Mouse (Mus musculus): Measurements from ENCODE around the gene En2. TPM values are rescaled to one million over a fixed set of nuclear protein-coding genes. Genes with fewer than 3 reads are reported as not detected.

The En2 gene
- polyA plus RNA-seq, 1 experiment from 2014 or later: 0.58 TPM

GRCm38 (mm10) chr5:28136438-28136837 lies 29.1 kb upstream of the En2 start:
- Histone ChIP-seq H3K27me3 (peaks cover 25% of the 10 kb centered on the region), H3K4me3 (no peak overlapping the region), H3K4me2 (no peak overlapping the region), H3K4me1 (replicated peaks) (no peaks in the 10 kb centered on the region), H3K9me3 (no peaks in the 10 kb centered on the region), H3K27ac (no peak overlapping the region), H3K36me3 (no peaks in the 10 kb centered on the region), H3K9ac (no peak overlapping the region)
- 44% methylated on average over 2 of the region's 2 CpGs for WGBS
- peak; percentile 80 for ATAC-seq (ENCODE audit: low FRiP score)

GRCm38 (mm10) chr5:28144555-28144954 lies 20.9 kb upstream of the En2 start:
- H3K4me2 ChIP-seq: no peak overlapping the region
- H3K27me3 ChIP-seq: peaks cover 37% of the 10 kb centered on the region
- no peak overlapping the region for H3K27ac ChIP-seq
- no peaks in the 10 kb centered on the region for H3K36me3 ChIP-seq
- no peak overlapping the region for H3K4me3 ChIP-seq
- ATAC-seq (ENCODE audit: low FRiP score): no peak
- no peak overlapping the region for H3K9ac ChIP-seq
- no peaks in the 10 kb centered on the region for H3K9me3 ChIP-seq
- H3K4me1 ChIP-seq (replicated peaks): no peaks in the 10 kb centered on the region

- Histone ChIP-seq H3K36me3 (no peaks in the 10 kb centered on the region), H3K4me3 (no peak overlapping the region), H3K4me2 (no peak overlapping the region), H3K27ac (no peak overlapping the region), H3K27me3 (peaks cover 44% of the 10 kb centered on the region), H3K4me1 (replicated peaks) (no peaks in the 10 kb centered on the region), H3K9ac (no peak overlapping the region), H3K9me3 (no peaks in the 10 kb centered on the region)
- WGBS: 92% methylated on average over 8 of the region's 8 CpGs
- ATAC-seq (ENCODE audit: low FRiP score): no peak
Observed at GRCm38 (mm10) chr5:28146018-28146417, 19.5 kb upstream of the En2 start.

GRCm38 (mm10) chr5:28148473-28148872 lies 17.0 kb upstream of the En2 start:
- H3K9me3 ChIP-seq: no peaks in the 10 kb centered on the region
- peaks cover 57% of the 10 kb centered on the region for H3K27me3 ChIP-seq
- no peak overlapping the region for H3K4me3 ChIP-seq
- H3K9ac ChIP-seq: no peak overlapping the region
- H3K27ac ChIP-seq: no peak overlapping the region
- H3K36me3 ChIP-seq: no peaks in the 10 kb centered on the region
- 30% methylated on average over 3 of the region's 3 CpGs for WGBS
- H3K4me1 ChIP-seq (replicated peaks): no peaks in the 10 kb centered on the region
- ATAC-seq (ENCODE audit: low FRiP score): no peak
- H3K4me2 ChIP-seq: no peak overlapping the region

GRCm38 (mm10) chr5:28149436-28149835 lies 16.1 kb upstream of the En2 start:
- no peak overlapping the region for H3K4me2 ChIP-seq
- H3K27me3 ChIP-seq: peaks cover 67% of the 10 kb centered on the region
- no peaks in the 10 kb centered on the region for H3K9me3 ChIP-seq
- WGBS: 60% methylated on average over 3 of the region's 3 CpGs
- H3K9ac ChIP-seq: no peak overlapping the region
- no peak overlapping the region for H3K4me3 ChIP-seq
- no peaks in the 10 kb centered on the region for H3K36me3 ChIP-seq
- H3K4me1 ChIP-seq (replicated peaks): no peaks in the 10 kb centered on the region
- no peak for ATAC-seq (ENCODE audit: low FRiP score)
- no peak overlapping the region for H3K27ac ChIP-seq

- H3K9ac ChIP-seq: no peak overlapping the region
- H3K4me1 ChIP-seq (replicated peaks): peaks cover 25% of the 10 kb centered on the region
- H3K36me3 ChIP-seq: no peaks in the 10 kb centered on the region
- H3K4me3 ChIP-seq: no peak overlapping the region
- peaks cover 97% of the 10 kb centered on the region for H3K27me3 ChIP-seq
- no peak overlapping the region for H3K4me2 ChIP-seq
- no peaks in the 10 kb centered on the region for H3K9me3 ChIP-seq
- no peak overlapping the region for H3K27ac ChIP-seq
- no peak for ATAC-seq (ENCODE audit: low FRiP score)
- 6% methylated on average over 9 of the region's 9 CpGs for WGBS
Observed at GRCm38 (mm10) chr5:28157044-28157730, 8.3 kb upstream of the En2 start.

GRCm38 (mm10) chr5:28157781-28158180 lies 7.7 kb upstream of the En2 start:
- Histone ChIP-seq H3K9me3 (no peaks in the 10 kb centered on the region), H3K4me1 (replicated peaks) (peaks cover 27% of the 10 kb centered on the region), H3K4me2 (peak overlapping the region; percentile 32), H3K9ac (no peak overlapping the region), H3K36me3 (no peaks in the 10 kb centered on the region), H3K27ac (0 out of 2 replicates have a peak overlapping the region, but pooled peaks have one; percentile 23), H3K27me3 (peaks cover 97% of the 10 kb centered on the region), H3K4me3 (peak overlapping the region; percentile 22)
- WGBS: under 1% methylated on average over 17 of the region's 17 CpGs
- ATAC-seq (ENCODE audit: low FRiP score): no peak

GRCm38 (mm10) chr5:28158308-28159071 lies 7.0 kb upstream of the En2 start:
- peaks cover 97% of the 10 kb centered on the region for H3K27me3 ChIP-seq
- H3K9me3 ChIP-seq: no peaks in the 10 kb centered on the region
- H3K4me1 ChIP-seq (replicated peaks): peaks cover 27% of the 10 kb centered on the region
- H3K36me3 ChIP-seq: no peaks in the 10 kb centered on the region
- H3K4me3 ChIP-seq: peak overlapping the region; percentile 22
- H3K4me2 ChIP-seq: peak overlapping the region; percentile 32
- H3K9ac ChIP-seq: no peak overlapping the region
- peak; percentile 60 for ATAC-seq (ENCODE audit: low FRiP score)
- WGBS: under 1% methylated on average over 31 of the region's 31 CpGs
- H3K27ac ChIP-seq: 0 out of 2 replicates have a peak overlapping the region, but pooled peaks have one; percentile 23

- Histone ChIP-seq H3K27me3 (peaks cover 97% of the 10 kb centered on the region), H3K36me3 (no peaks in the 10 kb centered on the region), H3K4me1 (replicated peaks) (peaks cover 27% of the 10 kb centered on the region), H3K9me3 (no peaks in the 10 kb centered on the region), H3K4me3 (no peak overlapping the region; the same call in 1 of the 2 replicates), H3K9ac (no peak overlapping the region), H3K27ac (no peak overlapping the region; the same call in 1 of the 2 replicates), H3K4me2 (peak overlapping the region; percentile 32)
- under 1% methylated on average over 15 of the region's 15 CpGs for WGBS
- ATAC-seq (ENCODE audit: low FRiP score): no peak
Observed at GRCm38 (mm10) chr5:28159072-28159458, 6.4 kb upstream of the En2 start.

GRCm38 (mm10) chr5:28159891-28160470 lies 5.5 kb upstream of the En2 start:
- 7% methylated on average over 8 of the region's 8 CpGs for WGBS
- no peak for ATAC-seq (ENCODE audit: low FRiP score)
- Histone ChIP-seq H3K4me3 (no peak overlapping the region), H3K4me2 (no peak overlapping the region), H3K9me3 (no peaks in the 10 kb centered on the region), H3K27ac (no peak overlapping the region), H3K36me3 (no peaks in the 10 kb centered on the region), H3K27me3 (peaks cover 99% of the 10 kb centered on the region), H3K9ac (no peak overlapping the region), H3K4me1 (replicated peaks) (peaks cover 28% of the 10 kb centered on the region)

- peaks cover 43% of the 10 kb centered on the region for H3K4me1 ChIP-seq (replicated peaks)
- 0 out of 2 replicates have a peak overlapping the region, but pooled peaks have one; percentile 24 for H3K9ac ChIP-seq
- peaks cover 99% of the 10 kb centered on the region for H3K27me3 ChIP-seq
- ATAC-seq (ENCODE audit: low FRiP score): no peak
- H3K4me3 ChIP-seq: peak overlapping the region; percentile 15
- H3K36me3 ChIP-seq: no peaks in the 10 kb centered on the region
- H3K9me3 ChIP-seq: no peaks in the 10 kb centered on the region
- 4% methylated on average over 20 of the region's 20 CpGs for WGBS
- no peak overlapping the region for H3K27ac ChIP-seq
- peak overlapping the region; percentile 34 for H3K4me2 ChIP-seq
Observed at GRCm38 (mm10) chr5:28161383-28161937, 4.0 kb upstream of the En2 start.

GRCm38 (mm10) chr5:28161938-28162402 lies 3.5 kb upstream of the En2 start:
- Histone ChIP-seq H3K36me3 (no peaks in the 10 kb centered on the region), H3K4me3 (peak overlapping the region; percentile 15), H3K9ac (peak overlapping the region; percentile 24; the same call in 1 of the 2 replicates), H3K27me3 (peaks cover 99% of the 10 kb centered on the region), H3K4me1 (replicated peaks) (peaks cover 48% of the 10 kb centered on the region), H3K4me2 (peak overlapping the region; percentile 34), H3K27ac (no peak overlapping the region), H3K9me3 (no peaks in the 10 kb centered on the region)
- no peak for ATAC-seq (ENCODE audit: low FRiP score)
- under 1% methylated on average over 24 of the region's 24 CpGs for WGBS
